Mouse (Mus musculus): ENCODE data around the gene Slc44a2. TPM values are rescaled to one million over a fixed set of nuclear protein-coding genes. Genes with fewer than 3 reads are reported as not detected.
A peak's percentile ranks its signal among the peaks of the same experiment; 100 is the strongest.

The Slc44a2 gene
- polyA plus RNA-seq, 2 experiments, result 121 to 127 TPM

GRCm38 (mm10) chr9:21351702-21352377 lies 31.3 kb downstream of the Slc44a2 start:
- DNase-seq (ENCODE audit: low spot score) (no peak), ATAC-seq (ENCODE audit: low FRiP score, low read depth) (no peak)
- H3K9me3 ChIP-seq (ENCODE audit: control insufficient read depth, low read length), result no peaks in the 10 kb centered on the region
- 0 out of 2 replicates have a peak, but pooled peaks cover 4% of the 10 kb centered on the region for H3K4me1 ChIP-seq (ENCODE audit: control insufficient read depth, insufficient read depth, low read length)
- H3K9ac ChIP-seq (ENCODE audit: low read depth, low read length, severe bottlenecking), result no peak overlapping the region
- TF ChIP-seq POLR2A (IDR thresholded peaks at IDR 0.05; ENCODE audit: borderline replicate concordance, extremely low read depth, insufficient read depth, insufficient read length), result no peak
- H3K4me2 ChIP-seq (replicated peaks; ENCODE audit: low read depth, low read length, severe bottlenecking), result no peak overlapping the region
- peaks cover 58% of the 10 kb centered on the region for H3K36me3 ChIP-seq (ENCODE audit: control insufficient read depth, insufficient read depth, low read length)
- H3K4me3 ChIP-seq (replicated peaks; ENCODE audit: low read length), result no peak overlapping the region
- H3K27me3 ChIP-seq (ENCODE audit: control insufficient read depth, insufficient read depth, low read length), result no peaks in the 10 kb centered on the region
- 91% methylated on average over 4 of the region's 4 CpGs for WGBS
- no peak overlapping the region for H3K27ac ChIP-seq (replicated peaks; ENCODE audit: low read depth, low read length)

GRCm38 (mm10) chr9:21352463-21353372 lies 32.2 kb downstream of the Slc44a2 start:
- Histone ChIP-seq H3K4me3 (replicated peaks; ENCODE audit: low read length) (no peak overlapping the region), H3K9ac (ENCODE audit: low read depth, low read length, severe bottlenecking) (0 out of 2 replicates have a peak overlapping the region, but pooled peaks have one; percentile 2), H3K36me3 (ENCODE audit: control insufficient read depth, insufficient read depth, low read length) (peaks cover 49% of the 10 kb centered on the region), H3K27me3 (ENCODE audit: control insufficient read depth, insufficient read depth, low read length) (no peaks in the 10 kb centered on the region), H3K4me1 (ENCODE audit: control insufficient read depth, insufficient read depth, low read length) (0 out of 2 replicates have a peak, but pooled peaks cover 4% of the 10 kb centered on the region), H3K4me2 (replicated peaks; ENCODE audit: low read depth, low read length, severe bottlenecking) (no peak overlapping the region), H3K27ac (replicated peaks; ENCODE audit: low read depth, low read length) (no peak overlapping the region), H3K9me3 (ENCODE audit: control insufficient read depth, low read length) (no peaks in the 10 kb centered on the region)
- no peak for TF ChIP-seq POLR2A (IDR thresholded peaks at IDR 0.05; ENCODE audit: borderline replicate concordance, extremely low read depth, insufficient read depth, insufficient read length)
- ATAC-seq (ENCODE audit: low FRiP score, low read depth), result no peak
- no peak for DNase-seq (ENCODE audit: low spot score)
- 40% methylated on average over 19 of the region's 20 CpGs for WGBS

GRCm38 (mm10) chr9:21353373-21353686 lies 32.8 kb downstream of the Slc44a2 start:
- H3K36me3 ChIP-seq (ENCODE audit: control insufficient read depth, insufficient read depth, low read length), result peaks cover 43% of the 10 kb centered on the region
- TF ChIP-seq POLR2A (IDR thresholded peaks at IDR 0.05; ENCODE audit: borderline replicate concordance, extremely low read depth, insufficient read depth, insufficient read length), result no peak

GRCm38 (mm10) chr9:21354796-21355195 lies 34.3 kb downstream of the Slc44a2 start:
- WGBS, result 83% methylated on average over 6 of the region's 6 CpGs
- Histone ChIP-seq H3K9me3 (ENCODE audit: control insufficient read depth, low read length) (no peaks in the 10 kb centered on the region), H3K4me1 (ENCODE audit: control insufficient read depth, insufficient read depth, low read length) (0 out of 2 replicates have a peak, but pooled peaks cover 4% of the 10 kb centered on the region), H3K4me2 (replicated peaks; ENCODE audit: low read depth, low read length, severe bottlenecking) (no peak overlapping the region), H3K9ac (ENCODE audit: low read depth, low read length, severe bottlenecking) (no peak overlapping the region), H3K36me3 (ENCODE audit: control insufficient read depth, insufficient read depth, low read length) (peaks cover 30% of the 10 kb centered on the region), H3K4me3 (replicated peaks; ENCODE audit: low read length) (no peak overlapping the region), H3K27ac (replicated peaks; ENCODE audit: low read depth, low read length) (no peak overlapping the region), H3K27me3 (ENCODE audit: control insufficient read depth, insufficient read depth, low read length) (no peaks in the 10 kb centered on the region)
- no peak for ATAC-seq (ENCODE audit: low FRiP score, low read depth)
- DNase-seq (ENCODE audit: low spot score), result no peak
- no peak for TF ChIP-seq POLR2A (IDR thresholded peaks at IDR 0.05; ENCODE audit: borderline replicate concordance, extremely low read depth, insufficient read depth, insufficient read length)

More at GRCm38 (mm10) chr9:21353373-21353686, 32.8 kb downstream of the Slc44a2 start:
- 0 out of 2 replicates have a peak, but pooled peaks cover 4% of the 10 kb centered on the region for H3K4me1 ChIP-seq (ENCODE audit: control insufficient read depth, insufficient read depth, low read length)
- H3K9me3 ChIP-seq (ENCODE audit: control insufficient read depth, low read length), result no peaks in the 10 kb centered on the region
- ATAC-seq (ENCODE audit: low FRiP score, low read depth), result no peak
- no peak overlapping the region for H3K27ac ChIP-seq (replicated peaks; ENCODE audit: low read depth, low read length)
- no peaks in the 10 kb centered on the region for H3K27me3 ChIP-seq (ENCODE audit: control insufficient read depth, insufficient read depth, low read length)
- WGBS, result 58% methylated on average over 2 of the region's 2 CpGs
- no peak overlapping the region for H3K4me3 ChIP-seq (replicated peaks; ENCODE audit: low read length)
- H3K4me2 ChIP-seq (replicated peaks; ENCODE audit: low read depth, low read length, severe bottlenecking), result no peak overlapping the region
- DNase-seq (ENCODE audit: low spot score), result no peak
- H3K9ac ChIP-seq (ENCODE audit: low read depth, low read length, severe bottlenecking), result no peak overlapping the region

- no peak overlapping the region for H3K4me3 ChIP-seq (replicated peaks; ENCODE audit: low read length)
- peaks cover 12% of the 10 kb centered on the region; the same call in 1 of the 2 replicates for H3K36me3 ChIP-seq (ENCODE audit: control insufficient read depth, insufficient read depth, low read length)
- no peak overlapping the region for H3K27ac ChIP-seq (replicated peaks; ENCODE audit: low read depth, low read length)
- no peak for TF ChIP-seq POLR2A (IDR thresholded peaks at IDR 0.05; ENCODE audit: borderline replicate concordance, extremely low read depth, insufficient read depth, insufficient read length)
- peak; percentile 87 for DNase-seq (ENCODE audit: low spot score)
- H3K9ac ChIP-seq (ENCODE audit: low read depth, low read length, severe bottlenecking), result no peak overlapping the region
- 0 out of 2 replicates have a peak, but pooled peaks cover 5% of the 10 kb centered on the region for H3K27me3 ChIP-seq (ENCODE audit: control insufficient read depth, insufficient read depth, low read length)
- H3K4me1 ChIP-seq (ENCODE audit: control insufficient read depth, insufficient read depth, low read length), result 0 out of 2 replicates have a peak, but pooled peaks cover 4% of the 10 kb centered on the region
- WGBS, result 6% methylated on average over 1 of the region's 1 CpGs
- peak; percentile 46; the same call in 1 of the 2 replicates for ATAC-seq (ENCODE audit: low FRiP score, low read depth)
- no peak overlapping the region for H3K4me2 ChIP-seq (replicated peaks; ENCODE audit: low read depth, low read length, severe bottlenecking)
- no peaks in the 10 kb centered on the region for H3K9me3 ChIP-seq (ENCODE audit: control insufficient read depth, low read length)
These were observed 36.7 kb downstream of the Slc44a2 start for GRCm38 (mm10) chr9:21356981-21357718.
